Mouse (Mus musculus) C2C12 (cell line): ENCODE results near the gene Fam160a2. TPM values are rescaled to one million over a fixed set of nuclear protein-coding genes. Genes with fewer than 3 reads are reported as not detected.

Experiments
- H3K27me3 ChIP-seq: one replicate; pipeline ENCODE4 v1.6.1; 2011; ENCODE audit not compliant: control insufficient read depth, insufficient read depth, insufficient read length
- H3K36me3 ChIP-seq: one replicate; pipeline ENCODE4 v1.6.1; 2011; ENCODE audit not compliant: control insufficient read depth, insufficient read depth
- H3K4me3 ChIP-seq: one replicate; pipeline ENCODE4 v1.5.1; 2011; ENCODE audit warnings: mild to moderate bottlenecking, control low read depth; ENCODE audit not compliant: poor library complexity, insufficient read depth, severe bottlenecking
- H3K79me2 ChIP-seq: one replicate; pipeline ENCODE4 v1.6.1; 2011; ENCODE audit not compliant: control insufficient read depth, insufficient read depth
- H3K79me3 ChIP-seq: one replicate; pipeline ENCODE4 v1.6.1; 2011; ENCODE audit warnings: low read depth, control low read depth
- H3ac ChIP-seq: one replicate; pipeline ENCODE3; 2011; ENCODE audit warnings: low read depth; ENCODE audit not compliant: control insufficient read depth, insufficient read length
- CEBPB ChIP-seq: IDR thresholded peaks from one replicate; pipeline ENCODE4 v1.6.1; 2011; ENCODE audit warnings: low read depth, mild to moderate bottlenecking, control low read depth, moderate library complexity
- CTCF ChIP-seq: IDR thresholded peaks from one replicate; pipeline ENCODE4 v1.5.1; 2011; ENCODE audit not compliant: control insufficient read depth, insufficient read depth, insufficient read length
- FOSL1 ChIP-seq: IDR thresholded peaks from one replicate; pipeline ENCODE4 v1.8.0; 2011; ENCODE audit warnings: mild to moderate bottlenecking, low read length; ENCODE audit not compliant: poor library complexity, insufficient read depth, severe bottlenecking
- MAX ChIP-seq: IDR thresholded peaks from one replicate; pipeline ENCODE4 v1.6.1; 2011; ENCODE audit warnings: mild to moderate bottlenecking, control low read depth
- MYOD1 ChIP-seq: IDR thresholded peaks from one replicate; pipeline ENCODE4 v1.6.1; 2011; ENCODE audit warnings: low read depth; ENCODE audit not compliant: control insufficient read depth, insufficient read length
- MYOG ChIP-seq: IDR thresholded peaks from one replicate; pipeline ENCODE4 v1.6.1; 2011; ENCODE audit not compliant: control insufficient read depth, insufficient read length; ENCODE audit errors: extremely low read depth
- USF1 ChIP-seq: IDR thresholded peaks from one replicate; pipeline ENCODE4 v1.6.1; 2011; ENCODE audit warnings: low read depth, mild to moderate bottlenecking, control low read depth, moderate library complexity
- polyA plus RNA-seq: library from polyadenylated mRNA; unstranded; fragments of >200 nt; fragmentation: generic; extraction: Trizol; gene quantifications from one replicate; pipeline ENCODE4 v1.2.1, GENCODE M21; 2012; ENCODE audit warnings: missing spikeins

The Fam160a2 gene
- polyA plus RNA-seq, 1 experiment, result 16.0 TPM

GRCm38 (mm10) chr7:105399058-105399934 lies 558 bp downstream of the Fam160a2 start:
- Histone ChIP-seq H3K79me3 (peaks cover 9% of the 10 kb centered on the region), H3ac (peak overlapping the region; percentile 96), H3K4me3 (peak overlapping the region; percentile 72), H3K36me3 (peaks cover 8% of the 10 kb centered on the region), H3K79me2 (peaks cover 29% of the 10 kb centered on the region), H3K27me3 (no peaks in the 10 kb centered on the region)
- TF ChIP-seq MYOD1 (no peak), MAX (no peak), USF1 (no peak), FOSL1 (no peak), CTCF (no peak), CEBPB (no peak), MYOG (no peak)

- H3K36me3 ChIP-seq, result peaks cover 8% of the 10 kb centered on the region
- H3K79me3 ChIP-seq, result peaks cover 9% of the 10 kb centered on the region
- H3K27me3 ChIP-seq, result no peaks in the 10 kb centered on the region
- H3K79me2 ChIP-seq, result peaks cover 29% of the 10 kb centered on the region
- no peak overlapping the region for H3K4me3 ChIP-seq
- no peak overlapping the region for H3ac ChIP-seq
- TF ChIP-seq CTCF (no peak), MYOG (no peak), MAX (no peak), MYOD1 (no peak), FOSL1 (no peak), CEBPB (no peak), USF1 (no peak)
Measured at GRCm38 (mm10) chr7:105396126-105396525, 3.7 kb downstream of the Fam160a2 start.

DNA sequence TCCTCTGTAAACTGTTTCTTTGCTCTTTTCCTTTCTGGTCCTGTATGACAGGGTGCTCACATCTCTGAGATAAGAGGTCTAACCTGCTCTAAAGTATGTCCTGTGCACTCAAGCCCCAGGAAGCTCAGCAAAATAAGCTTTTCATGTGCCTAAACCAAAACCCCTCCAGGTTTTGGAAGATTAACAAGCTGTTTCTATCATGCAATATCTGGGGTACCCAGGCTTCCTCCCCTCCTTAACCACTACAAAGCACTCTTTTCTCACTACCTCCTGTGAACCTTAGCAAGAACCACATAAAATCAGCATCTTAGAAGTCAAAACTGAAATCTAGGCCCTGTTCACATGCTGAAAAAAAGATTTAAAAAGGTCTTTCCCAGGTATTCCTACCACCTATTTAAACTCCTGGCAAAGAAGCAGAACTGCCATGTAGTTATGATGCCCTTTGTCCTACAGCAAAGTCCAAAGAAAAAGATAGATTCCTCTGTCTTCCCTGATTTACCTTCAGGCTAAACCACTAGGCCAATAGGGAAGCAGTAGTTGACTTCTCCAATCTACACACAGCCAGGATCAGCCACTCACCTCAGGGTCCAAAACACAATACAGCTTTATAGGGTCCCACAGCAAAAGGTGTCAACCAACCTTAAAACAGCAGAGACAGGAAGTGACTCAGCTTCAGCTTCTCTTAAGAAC lies 4.6 kb downstream of the Fam160a2 start:
- H3K36me3 ChIP-seq, result peaks cover 11% of the 10 kb centered on the region
- TF ChIP-seq CTCF, result no peak
- H3K79me3 ChIP-seq, result peaks cover 9% of the 10 kb centered on the region
- H3ac ChIP-seq, result no peak overlapping the region
- H3K27me3 ChIP-seq, result no peaks in the 10 kb centered on the region
- no peak overlapping the region for H3K4me3 ChIP-seq
- H3K79me2 ChIP-seq, result peaks cover 29% of the 10 kb centered on the region

DNA sequence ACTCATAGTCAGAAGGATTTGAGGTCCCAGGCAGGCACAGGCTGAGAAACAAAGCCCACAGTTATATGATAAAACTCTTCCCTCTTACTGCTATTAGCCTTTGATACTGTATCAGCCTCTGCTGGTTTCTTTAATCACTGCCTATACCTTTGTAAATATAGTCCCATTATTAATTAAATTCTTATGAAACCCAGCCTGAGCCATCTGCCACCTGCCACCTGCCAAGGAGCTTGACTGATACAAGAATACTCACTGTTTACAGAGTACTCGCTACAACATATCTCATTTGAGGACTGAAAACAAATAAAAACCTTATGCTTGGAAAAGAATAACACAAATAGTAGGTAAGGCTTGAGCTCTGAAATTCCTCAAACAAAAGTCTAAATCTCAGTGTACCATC lies 5.2 kb downstream of the Fam160a2 start:
- peaks cover 9% of the 10 kb centered on the region for H3K79me3 ChIP-seq
- H3K36me3 ChIP-seq, result peaks cover 15% of the 10 kb centered on the region
- H3K4me3 ChIP-seq, result no peak overlapping the region
- H3K27me3 ChIP-seq, result no peaks in the 10 kb centered on the region
- peaks cover 28% of the 10 kb centered on the region for H3K79me2 ChIP-seq
- no peak overlapping the region for H3ac ChIP-seq
- TF ChIP-seq MYOG (no peak), CTCF (no peak), USF1 (no peak), MYOD1 (no peak)

DNA sequence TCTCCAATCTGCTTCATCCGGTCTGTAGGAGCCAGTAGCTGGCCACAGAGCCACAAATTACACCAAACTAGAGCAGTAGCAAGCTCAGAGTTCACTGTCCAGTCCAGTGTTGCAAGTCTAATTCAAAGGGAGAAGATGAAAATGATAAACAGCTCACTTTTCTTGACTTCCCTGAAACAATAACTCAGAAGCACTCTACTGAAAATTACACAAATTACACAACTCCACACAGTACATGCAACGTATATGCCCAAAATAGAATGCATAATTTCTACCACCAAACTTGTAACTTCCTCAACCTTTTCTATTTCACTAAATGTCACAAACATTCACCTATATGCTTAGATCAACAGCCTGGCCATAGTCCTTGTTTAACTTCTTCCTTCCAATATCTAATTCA lies 9.6 kb downstream of the Fam160a2 start:
- Histone ChIP-seq H3K4me3 (no peak overlapping the region), H3K36me3 (peaks cover 33% of the 10 kb centered on the region), H3ac (no peak overlapping the region), H3K27me3 (no peaks in the 10 kb centered on the region), H3K79me3 (no peaks in the 10 kb centered on the region), H3K79me2 (no peaks in the 10 kb centered on the region)
- TF ChIP-seq MAX (no peak), MYOG (no peak), CEBPB (no peak), FOSL1 (no peak), CTCF (no peak), USF1 (no peak), MYOD1 (no peak)

DNA sequence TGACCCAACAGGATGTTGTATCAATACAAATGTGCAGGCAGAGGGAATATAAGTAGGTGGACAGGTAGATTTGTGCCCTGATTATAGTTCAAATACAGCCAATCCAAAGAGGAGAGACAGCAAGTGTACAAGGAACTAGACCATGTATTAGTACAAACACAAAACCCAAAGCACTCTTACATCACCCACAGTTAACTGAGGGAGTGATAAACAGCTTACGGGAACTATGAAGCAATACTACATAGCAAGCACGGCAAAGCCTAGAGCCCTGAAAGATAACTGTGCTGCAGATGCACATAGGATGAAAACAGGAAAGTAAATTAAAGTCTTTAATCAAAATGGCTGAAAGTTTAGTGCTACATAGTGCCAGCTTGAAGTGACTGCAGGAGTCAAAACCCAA lies 12.2 kb downstream of the Fam160a2 start:
- Histone ChIP-seq H3ac (no peak overlapping the region), H3K27me3 (no peaks in the 10 kb centered on the region), H3K36me3 (peaks cover 50% of the 10 kb centered on the region), H3K4me3 (no peak overlapping the region), H3K79me3 (no peaks in the 10 kb centered on the region), H3K79me2 (no peaks in the 10 kb centered on the region)
- TF ChIP-seq MYOG (no peak), CEBPB (no peak), MYOD1 (no peak), FOSL1 (no peak), USF1 (no peak), MAX (no peak), CTCF (no peak)
